Mouse (Mus musculus): Measurements from ENCODE around the gene 4930412O13Rik.

DNA sequence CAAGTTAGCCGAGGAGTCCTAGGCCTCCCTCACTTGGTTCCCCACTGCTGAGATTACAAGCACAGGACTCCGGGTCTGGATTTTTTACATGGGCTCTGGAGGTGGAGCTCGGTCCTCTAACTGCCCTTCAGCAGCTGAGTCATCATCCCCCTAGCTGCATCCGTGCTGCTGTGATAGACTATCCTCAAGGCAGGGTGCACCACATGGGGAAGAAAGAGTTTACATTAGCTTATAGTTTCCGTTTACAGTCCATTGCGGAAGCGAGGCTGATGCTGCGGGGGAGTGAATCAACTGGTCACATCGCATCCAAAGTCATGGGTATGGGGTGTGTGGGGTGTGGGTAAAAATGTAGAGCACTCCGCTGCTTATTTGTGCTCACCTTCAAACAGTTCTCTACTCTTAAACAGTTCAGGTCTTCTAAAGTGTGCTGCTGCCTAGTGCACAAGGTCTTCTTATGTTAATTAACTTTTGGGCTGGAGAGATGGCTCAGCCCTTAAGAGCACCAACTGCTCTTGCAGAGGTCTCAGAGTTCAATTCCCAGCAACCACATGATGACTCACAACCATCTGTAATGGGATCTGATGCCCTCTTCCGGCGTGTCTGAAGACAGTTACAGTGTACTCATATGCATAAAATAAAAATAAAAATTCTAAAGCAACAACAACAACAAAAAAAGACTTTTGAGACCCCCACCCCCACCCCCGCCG lies 23.0 kb downstream of the 4930412O13Rik start:
- TF ChIP-seq POLR2A (IDR thresholded peaks at IDR 0.05; ENCODE audit: borderline replicate concordance, extremely low read depth, insufficient read depth, insufficient read length, poor library complexity, severe bottlenecking) (no peak), CTCF (IDR thresholded peaks at IDR 0.05; ENCODE audit: borderline replicate concordance, extremely low read depth, insufficient read depth, insufficient read length) (no peak)
